Mouse (Mus musculus) adrenal gland, postnatal 36 days (tissue): Measurements from ENCODE around the gene Gm3159. TPM values are rescaled to one million over a fixed set of nuclear protein-coding genes. Genes with fewer than 3 reads are reported as not detected.
"Not testable (repeated sequence)": the region's sequence is repeated elsewhere in the genome, so short reads cannot be mapped to it uniquely, and the experiment has no call there.

ENCODE experiments used
- DNase-seq, 2 experiments: peaks; one replicate each; pipeline ENCODE4 v3.0.0; 2021; ENCODE audit warnings: mixed read lengths in 1 of 2
- long read RNA-seq, 2 experiments: library from polyadenylated mRNA; stranded (forward); transcript quantifications; one replicate each; pipeline ENCODE4 v2.0.0; 2021; ENCODE audit warnings: borderline sequencing depth in 2 of 2
- total RNA-seq, 2 experiments: library from RNA; stranded (reverse); gene quantifications; 2 replicates each; pipeline ENCODE4 v1.2.3; 2021

Gm3159 gene
- total RNA-seq = not detected
- long read RNA-seq, experiment 1 = 0 reads
- long read RNA-seq, experiment 2 = 0 reads

DNA sequence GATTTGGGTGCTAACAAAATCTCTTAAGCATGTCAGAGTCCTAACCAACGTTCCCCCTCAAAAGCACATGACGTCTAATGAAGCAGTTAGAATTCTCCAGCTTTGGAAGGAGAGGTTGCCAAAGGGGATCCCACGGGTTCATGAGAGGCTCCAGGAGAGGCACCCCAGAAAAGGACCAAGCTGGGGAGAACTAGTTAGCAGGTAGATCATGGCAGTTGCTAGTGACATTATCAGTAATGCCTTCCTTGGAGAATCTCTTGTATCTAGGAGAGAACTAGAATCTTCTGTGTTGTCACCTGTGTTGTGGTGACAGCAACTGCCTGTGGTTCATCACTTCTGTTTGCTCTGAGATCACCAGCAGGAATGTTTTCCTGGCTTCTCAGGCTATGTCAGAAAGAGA is at the start of gene Gm3159:
Gene Gm3159, plus strand, starts transcription at position 301 of the 400 bp plus-strand sequence.
- DNase-seq = not testable (repeated sequence)

DNA sequence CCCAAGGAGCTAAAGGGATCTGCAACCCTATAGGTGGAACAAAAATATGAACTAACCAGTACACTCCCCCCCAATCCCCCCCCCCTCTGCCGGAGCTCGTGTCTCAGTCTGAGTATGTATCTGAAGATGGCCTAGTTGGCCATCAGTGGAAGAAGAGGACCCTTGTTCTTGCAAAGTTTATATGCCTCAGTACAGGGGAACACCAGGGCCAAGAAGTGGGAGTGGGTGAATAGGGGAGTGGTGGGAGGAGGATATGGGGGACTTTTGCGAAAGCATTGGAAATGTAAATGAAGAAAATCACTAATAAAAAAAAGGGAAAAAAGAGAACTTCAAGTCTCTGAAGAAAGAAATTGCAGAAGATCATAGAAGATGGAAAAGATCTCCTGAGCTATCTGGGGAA is 28.3 kb upstream of the Gm3159 start:
- not testable (repeated sequence) for DNase-seq

DNA sequence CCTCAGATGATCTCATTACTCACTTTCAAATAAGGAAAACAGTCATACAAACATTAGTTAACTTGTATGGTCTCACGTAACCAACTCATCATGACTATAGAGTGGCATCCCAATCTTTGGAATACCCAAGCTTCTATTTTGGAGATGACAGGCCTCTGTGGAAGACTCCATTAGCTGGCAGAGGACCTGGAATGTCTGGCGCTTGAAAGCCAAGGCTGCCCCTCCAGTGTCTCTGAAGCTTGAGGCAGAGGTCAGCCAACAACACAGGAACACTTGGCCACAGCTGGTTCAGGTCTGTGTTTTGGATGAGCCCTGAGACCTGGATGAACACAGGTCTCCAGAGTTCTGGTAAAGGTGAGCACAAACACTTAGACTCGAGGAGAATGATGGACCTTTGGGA is 27.6 kb upstream of the Gm3159 start:
- DNase-seq = not testable (repeated sequence)

DNA sequence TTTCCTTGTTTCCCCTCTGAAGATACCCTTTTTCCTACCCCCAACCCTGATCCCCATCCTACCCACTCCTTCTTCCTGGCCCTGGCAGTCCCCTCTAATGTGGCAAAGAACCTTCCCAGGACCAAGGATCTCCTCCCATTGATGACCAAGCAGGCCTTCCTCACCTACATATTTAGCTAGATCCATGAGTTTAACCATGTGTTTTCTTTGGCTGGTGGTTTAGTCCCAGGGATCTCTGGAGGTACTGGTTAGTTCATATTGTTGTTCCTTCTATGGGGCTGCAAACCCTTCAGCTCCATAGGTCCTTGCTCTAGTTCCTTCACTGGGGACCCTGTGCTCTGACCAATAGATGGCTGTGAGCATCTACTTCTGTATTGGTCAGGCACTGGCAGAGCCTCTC is 19.5 kb upstream of the Gm3159 start:
- not testable (repeated sequence) for DNase-seq

DNA sequence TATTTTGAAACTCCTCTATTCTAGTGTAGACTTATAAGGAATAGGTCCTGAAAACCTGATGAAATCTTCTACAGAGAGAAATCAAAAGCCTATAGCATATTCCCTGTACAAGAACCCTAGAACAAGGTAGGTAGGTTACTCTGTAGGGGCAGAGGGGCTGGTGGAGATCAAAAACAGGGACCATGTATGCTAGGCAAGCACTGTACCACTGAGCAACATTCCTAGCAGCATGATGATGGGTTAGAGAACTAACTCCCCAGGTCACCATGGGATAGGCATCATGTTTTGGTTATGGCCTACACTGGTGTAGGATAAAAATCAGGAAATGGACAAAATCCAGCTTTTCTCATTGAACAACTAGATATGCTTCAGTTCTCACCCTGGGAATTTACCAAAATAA is 11.7 kb upstream of the Gm3159 start:
- not testable (repeated sequence) for DNase-seq

DNA sequence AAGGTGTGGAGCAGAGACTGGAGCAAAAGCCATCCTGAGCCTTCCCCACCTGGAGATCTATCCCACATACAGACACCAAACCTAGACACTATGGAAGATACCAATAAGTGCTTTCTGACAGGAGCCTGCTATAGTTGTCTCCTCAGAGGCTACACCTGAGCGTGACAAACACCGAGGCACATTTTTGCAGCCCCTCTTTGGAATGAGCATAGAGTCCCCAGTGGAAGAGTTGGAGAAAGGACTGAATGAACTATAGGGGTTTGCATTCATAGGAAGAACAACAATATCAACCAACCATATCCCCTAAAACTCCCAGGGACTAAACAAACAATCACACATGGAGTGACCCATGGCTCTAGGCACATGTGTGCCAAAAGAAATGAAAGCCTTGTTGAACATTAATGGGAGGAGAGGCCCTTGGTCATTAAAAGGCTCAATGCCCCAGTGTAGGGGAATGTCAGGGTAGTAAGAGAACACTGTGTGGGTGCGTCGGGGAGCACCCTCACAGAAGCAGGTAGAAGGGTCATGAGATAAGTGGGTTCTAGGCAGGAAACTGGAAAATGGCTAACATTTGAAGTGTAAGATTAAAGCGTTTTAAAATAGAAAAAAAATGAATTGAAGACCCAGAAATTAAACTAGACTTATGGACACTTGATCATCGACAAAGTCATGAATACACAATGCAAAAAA is 4.3 kb upstream of the Gm3159 start:
- not testable (repeated sequence) for DNase-seq

DNA sequence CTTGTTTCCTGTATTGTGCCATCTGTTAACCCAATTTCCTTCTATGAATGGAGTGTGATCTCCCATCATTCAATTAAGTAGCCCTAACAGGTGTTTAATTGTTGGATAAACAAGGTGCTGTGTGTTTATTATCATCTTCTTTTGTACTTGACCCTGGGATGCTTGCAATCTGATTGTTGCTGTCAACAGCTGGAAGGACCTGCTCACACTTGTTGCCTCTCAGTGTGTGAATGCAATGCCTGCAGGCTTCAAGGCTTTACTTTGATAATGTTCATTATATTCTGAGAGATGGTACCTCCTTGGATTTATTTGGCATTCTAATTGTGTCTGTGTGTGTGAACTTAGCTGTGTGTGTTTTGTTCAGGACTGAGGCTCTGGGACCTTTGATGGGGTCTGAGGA is 1.3 kb downstream of the Gm3159 start:
- DNase-seq = not testable (repeated sequence)

DNA sequence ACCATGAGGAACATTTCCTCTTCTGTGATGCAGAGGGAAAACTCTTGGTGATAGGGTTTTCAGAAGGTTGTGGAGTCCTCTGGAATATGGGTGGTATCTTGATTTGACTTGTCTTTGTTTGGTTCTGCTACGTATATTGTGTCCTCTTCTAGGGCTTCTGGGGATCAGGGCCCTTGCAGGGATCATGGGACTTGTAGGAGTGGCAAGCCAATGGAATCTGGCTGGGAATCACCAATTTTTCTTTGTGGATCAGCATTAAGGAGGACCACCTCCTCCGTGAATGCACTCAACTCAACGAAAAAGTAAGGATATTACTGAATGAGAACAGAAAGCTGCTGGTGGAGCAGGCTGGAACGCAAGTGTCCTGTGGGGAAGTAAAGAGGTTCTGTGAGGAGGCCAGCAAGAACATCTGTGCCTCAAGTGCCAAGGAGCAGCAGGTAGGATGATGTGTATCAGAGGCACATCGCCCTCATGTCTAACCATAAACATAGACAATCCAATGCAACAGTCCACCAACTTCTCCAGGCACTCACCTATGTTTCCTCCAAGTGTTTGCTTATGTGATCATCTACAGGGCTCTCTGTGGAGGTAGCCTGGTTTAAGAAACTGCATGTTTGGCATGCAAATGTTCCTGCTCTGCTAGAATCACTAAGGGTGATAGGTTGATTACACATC is 2.9 kb downstream of the Gm3159 start:
- DNase-seq = not testable (repeated sequence)

DNA sequence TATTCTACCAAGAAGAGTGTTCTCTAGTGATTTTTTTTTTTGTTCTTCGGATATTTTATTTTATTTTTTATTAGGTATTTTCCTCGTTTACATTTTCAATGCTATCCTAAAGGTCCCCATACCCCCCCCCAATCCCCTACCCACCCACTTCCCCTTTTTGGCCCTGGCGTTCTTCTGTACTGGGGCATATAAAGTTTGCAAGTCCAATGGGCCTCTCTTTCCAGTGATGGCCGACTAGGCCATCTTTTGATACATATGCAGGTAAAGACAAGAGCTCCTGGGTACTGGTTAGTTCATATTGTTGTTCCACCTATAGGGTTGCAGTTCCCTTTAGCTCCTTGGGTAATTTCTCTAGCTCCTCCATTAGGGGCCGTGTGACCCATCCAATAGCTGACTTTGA is 3.9 kb downstream of the Gm3159 start:
- not testable (repeated sequence) for DNase-seq

DNA sequence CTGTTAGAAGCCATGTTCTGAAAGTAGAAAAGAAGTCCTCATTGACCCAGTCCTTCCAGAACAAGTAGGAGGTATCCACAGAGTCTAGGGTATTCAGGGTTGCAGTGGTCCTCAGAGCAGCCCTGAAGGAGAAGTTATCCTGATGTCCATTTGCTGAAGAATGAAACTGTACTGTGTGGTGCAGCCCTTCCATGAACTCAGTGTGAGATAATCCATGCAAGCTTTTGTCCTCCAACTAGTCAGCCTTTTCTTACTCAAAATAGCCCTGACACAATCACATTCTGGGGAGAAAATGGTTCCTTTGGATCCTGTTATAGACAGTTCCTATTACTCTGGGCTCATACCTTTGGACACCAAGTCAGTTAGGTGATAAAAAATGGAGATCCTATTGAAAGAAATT is 6.5 kb downstream of the Gm3159 start:
- not testable (repeated sequence) for DNase-seq

DNA sequence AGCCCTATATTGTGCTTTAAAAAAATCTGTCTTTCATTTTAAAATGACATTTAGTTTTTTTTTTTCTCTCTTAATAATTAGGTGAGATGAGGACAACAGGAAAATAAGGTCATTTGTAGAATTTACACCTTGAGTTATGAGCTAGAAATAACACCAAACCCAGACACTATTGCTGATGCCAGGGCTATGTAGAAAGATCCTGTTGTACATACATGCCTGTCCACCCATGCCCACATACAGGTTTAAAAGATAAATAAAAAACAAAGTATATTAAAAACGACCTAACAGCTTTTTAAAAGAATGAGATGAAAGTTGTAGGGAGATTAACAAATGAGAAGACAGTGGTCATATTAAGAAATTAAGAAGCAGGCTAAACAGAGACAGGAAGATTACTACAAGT is 12.6 kb downstream of the Gm3159 start:
- not testable (repeated sequence) for DNase-seq

DNA sequence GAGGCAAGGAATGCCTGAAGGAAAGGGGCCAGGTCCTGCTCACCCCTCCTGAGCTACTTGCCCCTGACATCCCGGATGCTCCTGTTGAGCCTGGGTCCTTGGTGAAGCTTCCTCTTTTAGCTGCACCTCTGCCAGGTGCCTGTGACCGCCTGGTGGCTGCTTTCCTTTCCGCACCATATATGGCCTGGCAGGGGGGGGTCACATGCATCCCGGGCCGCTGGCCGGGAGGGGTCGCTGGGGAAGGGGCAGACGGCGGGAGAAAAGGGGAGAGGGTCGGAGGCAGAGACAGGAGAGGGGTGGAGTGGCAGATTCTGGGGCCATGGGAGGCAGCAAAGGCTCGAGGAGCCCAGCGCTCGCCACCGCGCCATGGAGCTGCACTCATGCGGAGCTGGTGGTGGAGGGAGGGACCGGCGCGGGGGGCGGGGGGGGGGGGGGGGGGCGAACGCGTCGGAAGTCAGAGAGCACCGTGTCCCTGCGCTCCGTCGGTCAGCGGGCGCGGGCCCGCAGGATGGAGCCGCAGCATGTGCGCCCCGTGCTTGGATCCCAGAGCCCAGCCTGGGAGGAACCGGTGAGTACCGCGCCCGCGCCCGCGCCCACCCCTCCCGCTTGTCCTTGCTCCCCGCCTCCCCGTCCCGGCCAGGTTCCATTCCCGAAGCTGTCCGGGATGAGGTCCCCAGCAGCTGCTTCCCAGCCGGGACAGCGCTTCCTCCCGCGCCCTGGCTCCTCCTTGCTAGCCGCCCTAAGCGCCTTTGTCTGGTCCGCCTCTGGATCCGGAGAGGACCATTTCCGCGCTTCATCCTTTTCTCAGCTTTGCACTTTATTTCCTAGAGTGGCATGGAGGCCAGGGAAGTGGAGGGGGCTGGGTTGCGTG is 17.9 kb downstream of the Gm3159 start, which contains the start of gene Gm3164:
Gene Gm3164, plus strand, starts transcription at position 484 of the 871 bp plus-strand sequence.
- peak; percentile 59 for DNase-seq

DNA sequence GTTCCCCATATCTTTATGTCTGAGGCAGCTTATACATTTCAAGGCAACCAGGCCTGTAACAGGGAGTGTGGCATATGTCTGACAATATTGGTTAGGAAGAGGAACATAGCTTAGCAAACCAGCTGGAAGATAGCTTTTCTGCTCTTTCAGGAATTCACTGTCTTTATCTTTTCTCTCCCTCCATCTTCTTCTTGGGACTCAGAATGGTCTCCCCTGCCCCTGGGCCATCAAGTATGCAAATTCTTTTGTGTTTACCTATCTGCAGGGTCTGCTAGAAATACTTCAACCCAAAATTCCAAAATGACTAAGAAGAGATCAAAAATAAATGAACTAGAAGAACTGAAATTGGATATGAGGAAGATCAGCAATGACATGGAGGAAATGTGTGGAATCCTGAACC is 33.4 kb downstream of the Gm3159 start, which contains the start of gene Gm3173:
Gene Gm3173, plus strand, starts transcription at position 301 of the 400 bp plus-strand sequence.
- not testable (repeated sequence) for DNase-seq

Other genes starting within 250 kb of the Gm3159 start
- gene Gm3127, start 232.5 kb upstream of the Gm3159 start, total RNA-seq = not detected
- not detected for gene Gm2974, start 214.9 kb upstream of the Gm3159 start, total RNA-seq
- gene Gm3138, start 147.9 kb upstream of the Gm3159 start, total RNA-seq = not detected
- not detected for gene Gm3149, start 80.2 kb upstream of the Gm3159 start, total RNA-seq
- gene 2610042L04Rik, start 62.8 kb upstream of the Gm3159 start, total RNA-seq = not detected
- gene Gm3164, start 17.9 kb downstream of the Gm3159 start, total RNA-seq = not detected
- gene Gm3173, start 33.5 kb downstream of the Gm3159 start, total RNA-seq = not detected
- not detected for gene Gm3182, start 84.2 kb downstream of the Gm3159 start, total RNA-seq
- gene Gm3047, start 157.9 kb downstream of the Gm3159 start, total RNA-seq = not detected
- under 1 TPM in 1 of 2 experiments, not detected in 1; 0.17 TPM for gene Gm8159, start 234.8 kb downstream of the Gm3159 start, total RNA-seq